Mouse (Mus musculus) stomach, postnatal 0 days (tissue): ENCODE results near the gene Cntnap5a. TPM values are rescaled to one million over a fixed set of nuclear protein-coding genes. Genes with fewer than 3 reads are reported as not detected.

Experiments
- ATAC-seq: fragments of 200-750 bp; cut with Nextera tagmentation; 2 replicates; pipeline ENCODE4 v1.8.0; 2017; ENCODE audit not compliant: low FRiP score, low TSS enrichment
- DNase-seq: peaks from one replicate; pipeline ENCODE4 v3.0.0-alpha.2; 2016; ENCODE audit warnings: low spot score
- H3K27ac ChIP-seq: fragments of 300-500 bp; sonication (generic); replicated peaks from 2 replicates; pipeline ENCODE4 v1.5.1; 2014; ENCODE audit warnings: mild to moderate bottlenecking, control low read depth
- H3K27me3 ChIP-seq: fragments of 300-500 bp; sonication (generic); 2 replicates; pipeline ENCODE4 v1.6.1; 2014; ENCODE audit warnings: low read length; ENCODE audit not compliant: control insufficient read depth, insufficient read depth
- H3K36me3 ChIP-seq: fragments of 300-500 bp; sonication (generic); 2 replicates; pipeline ENCODE4 v1.6.1; 2014; ENCODE audit warnings: low read length, mixed read lengths; ENCODE audit not compliant: control insufficient read depth, insufficient read depth
- H3K4me1 ChIP-seq: fragments of 300-500 bp; sonication (generic); replicated peaks from 2 replicates; pipeline ENCODE4 v1.6.1; 2014; ENCODE audit warnings: antibody characterized with exemption; ENCODE audit not compliant: control insufficient read depth, insufficient read depth
- H3K4me2 ChIP-seq: fragments of 300-500 bp; sonication (generic); replicated peaks from 2 replicates; pipeline ENCODE4 v1.6.1; 2014; ENCODE audit warnings: low read depth, mild to moderate bottlenecking, control low read depth, moderate library complexity
- H3K4me3 ChIP-seq: fragments of 300-500 bp; sonication (generic); 2 replicates; pipeline ENCODE4 v1.5.1; 2014; ENCODE audit warnings: low read depth, low read length, control low read depth
- H3K9ac ChIP-seq: fragments of 300-500 bp; sonication (generic); 2 replicates; pipeline ENCODE4 v1.6.1; 2014; ENCODE audit warnings: mild to moderate bottlenecking, low read length, control low read depth, mixed read lengths
- H3K9me3 ChIP-seq: fragments of 300-500 bp; sonication (generic); 2 replicates; pipeline ENCODE4 v1.6.1; 2016; ENCODE audit warnings: low read length; ENCODE audit not compliant: control insufficient read depth
- CTCF ChIP-seq: IDR thresholded peaks from 2 replicates; pipeline ENCODE4 v1.5.1; 2016; ENCODE audit warnings: antibody characterized with exemption, low read depth, mild to moderate bottlenecking, moderate library complexity
- EP300 ChIP-seq: optimal IDR thresholded peaks from 2 replicates; pipeline ENCODE3; 2016; ENCODE audit warnings: antibody characterized with exemption
- WGBS: fragments of 180-500 bp; shearing (Covaris S2); extraction: QIAGEN DNeasy Blood & Tissue Kit; methylation state at CpG from one replicate; pipeline ENCODE4 v1.1.7; 2014; 5-methylcytosine and 5-hydroxymethylcytosine counted together
- polyA plus RNA-seq: library from polyadenylated mRNA; unstranded; fragments of >200 nt; fragmentation: Nextera tagmentation; extraction: Ambion mirVana; gene quantifications from 2 replicates; pipeline ENCODE4 v1.2.1, GENCODE M21; 2015

Cntnap5a gene
- polyA plus RNA-seq, 1 experiment from 2014 or later, result 0.10 TPM

DNA sequence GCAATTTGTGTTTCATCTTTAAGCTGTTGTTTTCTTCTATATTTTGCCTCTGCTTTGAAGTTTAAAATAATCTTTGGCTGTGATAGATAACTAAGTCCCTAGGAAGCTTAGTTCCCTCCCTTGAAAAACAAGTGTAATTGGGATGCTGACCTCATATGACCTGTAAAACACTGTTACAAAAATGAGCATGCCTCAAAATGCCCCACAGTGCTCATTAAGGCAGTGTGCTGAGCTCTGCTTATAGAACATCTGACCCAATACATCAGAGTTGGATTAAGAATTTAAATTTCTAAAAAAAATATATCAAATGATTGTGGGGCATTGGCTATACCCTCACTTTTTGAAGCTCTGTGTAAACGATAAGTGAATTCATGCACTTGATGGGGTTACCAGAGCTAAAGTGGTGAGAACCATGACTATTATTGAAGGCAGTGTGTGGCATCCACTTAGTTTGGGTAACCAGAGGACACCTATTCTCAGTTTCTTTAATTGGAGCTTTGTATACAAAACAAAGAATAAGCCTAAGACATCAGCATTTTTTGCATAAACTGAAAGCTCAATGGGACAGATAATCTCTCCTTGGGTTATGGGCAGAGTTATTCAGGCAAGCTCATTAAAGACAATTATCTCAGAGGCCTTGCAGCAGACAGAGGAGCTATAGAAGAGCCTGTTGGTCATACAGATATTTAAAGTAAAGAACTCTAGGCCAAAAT is 241.6 kb downstream of the Cntnap5a start:
- H3K4me2 ChIP-seq, result no peak overlapping the region
- H3K9me3 ChIP-seq, result no peaks in the 10 kb centered on the region
- no peak for DNase-seq
- H3K36me3 ChIP-seq, result no peaks in the 10 kb centered on the region
- H3K27me3 ChIP-seq, result no peaks in the 10 kb centered on the region
- TF ChIP-seq EP300 (no peak), CTCF (no peak)
- no peak overlapping the region for H3K9ac ChIP-seq
- no peak overlapping the region for H3K4me3 ChIP-seq
- WGBS, result 85% methylated on average over 1 of the region's 1 CpGs
- H3K27ac ChIP-seq, result no peak overlapping the region
- ATAC-seq, result no peak
- H3K4me1 ChIP-seq, result no peaks in the 10 kb centered on the region

DNA sequence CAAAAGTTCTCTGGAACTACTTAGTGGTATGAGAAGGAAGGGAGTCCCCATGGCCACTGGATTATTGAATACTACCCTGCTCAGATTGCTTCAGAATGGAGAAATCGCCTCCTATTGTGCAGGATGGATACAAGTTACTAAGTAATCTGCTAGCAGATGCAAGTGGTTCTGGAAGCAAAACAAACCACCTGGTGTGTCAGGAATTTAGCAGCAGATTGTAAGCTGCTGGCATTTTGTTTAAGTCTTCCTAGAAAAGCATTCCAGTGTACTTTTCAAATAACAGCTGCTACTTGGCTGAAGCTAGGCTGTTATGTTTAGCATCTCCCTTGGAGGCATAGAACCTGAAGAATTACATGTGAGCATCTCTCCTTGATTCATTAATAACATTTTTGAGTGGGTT is 247.5 kb downstream of the Cntnap5a start:
- Histone ChIP-seq H3K4me3 (no peak overlapping the region), H3K4me1 (no peaks in the 10 kb centered on the region), H3K4me2 (no peak overlapping the region), H3K27me3 (no peaks in the 10 kb centered on the region), H3K27ac (no peak overlapping the region), H3K9me3 (no peaks in the 10 kb centered on the region), H3K9ac (no peak overlapping the region), H3K36me3 (no peaks in the 10 kb centered on the region)
- no peak for DNase-seq
- no peak for TF ChIP-seq EP300
- WGBS, result 16% methylated on average over 1 of the region's 1 CpGs
- ATAC-seq, result no peak

DNA sequence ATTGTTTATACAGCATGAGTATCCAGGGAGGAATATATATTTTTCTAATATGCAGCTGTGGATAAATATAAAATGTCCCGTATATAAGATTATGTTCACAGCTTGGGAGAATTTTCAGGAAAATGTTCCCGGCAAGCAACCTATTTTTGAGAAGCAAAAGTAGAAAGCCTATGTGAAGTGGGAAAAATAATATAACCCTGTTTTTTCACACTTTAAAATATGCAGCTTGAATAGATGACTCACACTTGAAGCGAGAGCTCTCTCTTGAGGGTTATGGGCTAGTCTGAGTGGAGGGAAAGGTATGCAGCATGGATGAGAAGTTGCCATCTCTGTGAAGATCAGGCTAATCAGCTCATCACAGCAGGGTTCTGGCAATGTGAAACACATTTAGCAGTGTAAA is 261.3 kb downstream of the Cntnap5a start:
- no peaks in the 10 kb centered on the region for H3K4me1 ChIP-seq
- ATAC-seq (no peak), DNase-seq (no peak)

DNA sequence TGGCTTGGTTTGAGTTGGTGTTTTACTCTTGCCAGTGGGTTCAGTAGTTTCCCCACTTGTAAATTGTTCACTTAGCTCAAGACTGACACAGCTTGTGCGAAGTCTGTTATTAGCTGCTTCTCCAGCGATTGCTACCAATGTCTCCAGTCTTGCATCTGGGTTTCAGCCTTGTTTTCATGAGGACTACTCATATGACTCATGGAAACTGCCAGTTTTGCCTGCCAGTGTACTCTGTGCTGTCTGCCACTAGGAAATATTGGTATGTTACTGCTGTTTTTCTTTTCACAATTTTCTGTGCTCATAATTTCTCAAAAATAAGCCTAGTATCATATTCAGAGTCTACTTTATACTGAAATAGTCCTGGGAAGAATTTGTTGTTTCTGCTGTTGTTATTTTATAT is 272.0 kb downstream of the Cntnap5a start:
- H3K36me3 ChIP-seq, result no peaks in the 10 kb centered on the region
- no peaks in the 10 kb centered on the region for H3K27me3 ChIP-seq
- TF ChIP-seq EP300 (no peak), CTCF (no peak)
- no peak overlapping the region for H3K27ac ChIP-seq
- no peak overlapping the region for H3K4me3 ChIP-seq
- no peak for DNase-seq
- WGBS, result 89% methylated on average over 2 of the region's 2 CpGs
- H3K4me2 ChIP-seq, result no peak overlapping the region
- H3K9me3 ChIP-seq, result no peaks in the 10 kb centered on the region
- no peak overlapping the region for H3K9ac ChIP-seq
- no peaks in the 10 kb centered on the region for H3K4me1 ChIP-seq
- no peak for ATAC-seq

More for the DNA sequence above, 261.3 kb downstream of the Cntnap5a start:
- Histone ChIP-seq H3K27me3 (no peaks in the 10 kb centered on the region), H3K4me3 (no peak overlapping the region), H3K27ac (no peak overlapping the region), H3K9ac (no peak overlapping the region), H3K9me3 (no peaks in the 10 kb centered on the region), H3K4me2 (no peak overlapping the region), H3K36me3 (no peaks in the 10 kb centered on the region)
- TF ChIP-seq CTCF, result no peak
- no peak for TF ChIP-seq EP300
- 67% methylated on average over 3 of the region's 3 CpGs for WGBS

DNA sequence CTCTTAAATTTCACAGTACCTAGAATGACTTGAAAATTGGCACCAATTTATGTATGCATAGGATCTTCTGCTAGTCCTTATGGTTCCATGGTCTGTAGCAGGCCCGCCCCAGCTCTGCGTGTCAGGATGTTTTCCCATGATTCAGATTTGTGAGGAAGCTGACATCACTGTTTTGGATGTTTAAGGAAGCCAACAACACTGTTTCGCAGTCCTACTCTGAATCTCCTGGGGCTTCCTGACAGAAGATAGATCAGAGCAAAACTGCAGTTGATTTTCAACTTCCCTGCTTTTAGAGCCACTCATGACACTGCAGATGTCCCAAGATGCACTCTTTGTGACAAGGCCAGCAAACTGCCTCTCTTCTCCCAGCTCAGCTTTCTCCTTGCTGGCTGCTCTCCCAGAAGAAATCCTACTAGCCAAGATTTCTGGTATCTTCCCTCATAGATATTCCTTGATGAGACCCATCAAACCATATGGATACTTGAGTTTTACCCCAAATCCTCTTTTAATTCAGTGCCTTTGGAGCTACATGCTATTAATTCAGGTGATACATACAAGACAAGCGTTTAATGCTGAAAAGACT is 280.5 kb downstream of the Cntnap5a start:
- H3K4me1 ChIP-seq, result no peaks in the 10 kb centered on the region
- no peak overlapping the region for H3K4me3 ChIP-seq
- H3K27ac ChIP-seq, result no peak overlapping the region
- H3K36me3 ChIP-seq, result no peaks in the 10 kb centered on the region
- no peak for ATAC-seq
- TF ChIP-seq EP300, result no peak
- TF ChIP-seq CTCF, result no peak
- 62% methylated on average over 4 of the region's 4 CpGs for WGBS
- no peak overlapping the region for H3K9ac ChIP-seq
- no peaks in the 10 kb centered on the region for H3K9me3 ChIP-seq
- DNase-seq, result no peak
- H3K4me2 ChIP-seq, result no peak overlapping the region
- H3K27me3 ChIP-seq, result no peaks in the 10 kb centered on the region

DNA sequence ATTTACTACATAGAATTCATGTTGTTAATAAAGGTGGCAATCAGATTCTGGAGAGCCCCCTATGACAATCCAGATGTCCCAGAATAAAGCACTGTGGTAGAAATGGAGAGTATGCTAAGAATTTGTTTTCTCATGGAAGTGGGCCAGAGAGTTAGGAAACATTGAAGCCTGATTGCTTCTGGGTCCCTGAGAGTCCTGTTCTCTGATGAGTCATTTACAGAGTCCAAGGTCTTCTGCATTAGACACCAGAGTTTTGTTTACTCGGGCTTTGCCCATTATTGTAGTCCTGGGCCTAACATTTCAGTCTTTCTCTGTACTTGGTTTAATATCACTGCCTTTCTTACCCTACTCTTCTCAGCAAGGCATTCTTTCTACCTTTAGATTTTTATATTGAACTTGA is 305.6 kb downstream of the Cntnap5a start:
- no peak overlapping the region for H3K27ac ChIP-seq
- WGBS, result 69% methylated on average over 1 of the region's 1 CpGs
- DNase-seq (no peak), ATAC-seq (no peak)
- TF ChIP-seq CTCF (no peak), EP300 (no peak)
- no peaks in the 10 kb centered on the region for H3K9me3 ChIP-seq
- no peak overlapping the region for H3K4me2 ChIP-seq
- H3K9ac ChIP-seq, result no peak overlapping the region
- no peak overlapping the region for H3K4me3 ChIP-seq
- H3K27me3 ChIP-seq, result no peaks in the 10 kb centered on the region
- H3K36me3 ChIP-seq, result no peaks in the 10 kb centered on the region
- no peaks in the 10 kb centered on the region for H3K4me1 ChIP-seq
